Mouse (Mus musculus) CH12.LX (cell line): ENCODE measurements around the gene 1110059E24Rik. TPM values are rescaled to one million over a fixed set of nuclear protein-coding genes. Genes with fewer than 3 reads are reported as not detected.

ENCODE experiments used
- DNase-seq: peaks from one replicate; pipeline ENCODE4 v3.0.0-alpha.2; 2013; ENCODE audit errors: extremely low read depth
- H3K27ac ChIP-seq: 2 replicates; pipeline ENCODE4 v1.5.1; 2012; ENCODE audit warnings: low read depth, mild to moderate bottlenecking, control low read depth, moderate library complexity; ENCODE audit not compliant: insufficient read depth
- H3K27me3 ChIP-seq: replicated peaks from 2 replicates; pipeline ENCODE3; 2012; ENCODE audit warnings: inconsistent platforms
- H3K36me3 ChIP-seq, 2 experiments: replicated peaks in 1 of 2; 2 replicates each; pipeline versions ENCODE3 to v1.6.1; 2012; ENCODE audit warnings: inconsistent platforms in 1 of 2, low read length in 1 of 2, mild to moderate bottlenecking in 1 of 2, mixed read lengths in 1 of 2, moderate library complexity in 1 of 2; ENCODE audit not compliant: control insufficient read depth in 1 of 2, insufficient read depth in 1 of 2
- H3K4me1 ChIP-seq, 2 experiments: 2 replicates each; pipeline ENCODE4 v1.6.1; 2012; ENCODE audit warnings: inconsistent platforms in 1 of 2, moderate library complexity in 1 of 2; ENCODE audit not compliant: insufficient read depth in 2 of 2, control insufficient read depth in 1 of 2
- H3K4me2 ChIP-seq: 2 replicates; pipeline ENCODE4 v1.6.1; 2012; ENCODE audit warnings: low read depth, mild to moderate bottlenecking, control low read depth; ENCODE audit not compliant: poor library complexity, insufficient read depth, severe bottlenecking
- H3K4me3 ChIP-seq, 3 experiments: fragments of 150-350 bp in 1 of 3; sonication (generic) in 1 of 3; replicated peaks in 1 of 3; 2 replicates each; pipeline versions ENCODE3 to v1.5.1; 2011 to 2012; ENCODE audit warnings: low read depth in 2 of 3, low read length in 2 of 3, mild to moderate bottlenecking in 2 of 3, moderate library complexity in 2 of 3, control low read depth in 1 of 3, improper control_type of control experiment in 1 of 3, inconsistent platforms in 1 of 3, mixed read lengths in 1 of 3; ENCODE audit not compliant: poor library complexity in 1 of 3
- H3K79me2 ChIP-seq: replicated peaks from 2 replicates; pipeline ENCODE4 v1.6.1; 2012; ENCODE audit warnings: mild to moderate bottlenecking, moderate library complexity; ENCODE audit not compliant: control insufficient read depth, poor library complexity, insufficient read depth, severe bottlenecking; ENCODE audit errors: extremely low read depth
- H3K9ac ChIP-seq: 2 replicates; pipeline ENCODE4 v1.6.1; 2012; ENCODE audit warnings: low read depth, mild to moderate bottlenecking, control low read depth, moderate library complexity; ENCODE audit not compliant: insufficient read depth
- H3K9me3 ChIP-seq: replicated peaks from 2 replicates; pipeline ENCODE3; 2012; ENCODE audit warnings: low read length, inconsistent platforms, mixed read lengths
- BHLHE40 ChIP-seq: IDR thresholded peaks from 2 replicates; pipeline ENCODE4 v1.6.1; 2011; ENCODE audit warnings: mild to moderate bottlenecking, low read depth, low read length, improper control_type of control experiment
- CHD2 ChIP-seq: IDR thresholded peaks from 2 replicates; pipeline ENCODE4 v1.6.1; 2011; ENCODE audit warnings: low read length, improper control_type of control experiment
- CTCF ChIP-seq, 2 experiments: IDR thresholded peaks in 1 of 2; conservative IDR thresholded peaks in 1 of 2; 2 replicates each; pipeline ENCODE4 v1.5.1; 2011 to 2012; ENCODE audit warnings: low read depth in 2 of 2, low read length in 2 of 2, improper control_type of control experiment in 1 of 2, inconsistent platforms in 1 of 2, mild to moderate bottlenecking in 1 of 2, moderate library complexity in 1 of 2
- ELF1 ChIP-seq: IDR thresholded peaks from 2 replicates; pipeline ENCODE4 v1.6.1; 2014; ENCODE audit warnings: low read depth, mild to moderate bottlenecking, inconsistent platforms, low read length, improper control_type of control experiment
- EP300 ChIP-seq: IDR thresholded peaks from 2 replicates; pipeline ENCODE4 v1.6.1; 2011; ENCODE audit warnings: low read length, improper control_type of control experiment
- ETS1 ChIP-seq: conservative IDR thresholded peaks from 2 replicates; pipeline ENCODE4 v1.6.1; 2012; ENCODE audit warnings: low read depth, mild to moderate bottlenecking, inconsistent platforms, low read length, improper control_type of control experiment, moderate library complexity
- GABPA ChIP-seq: IDR thresholded peaks from 2 replicates; pipeline ENCODE4 v1.6.1; 2012; ENCODE audit warnings: low read depth, low read length, improper control_type of control experiment, inconsistent platforms; ENCODE audit not compliant: insufficient replicate concordance
- HCFC1 ChIP-seq: IDR thresholded peaks from 2 replicates; pipeline ENCODE4 v1.6.1; 2012; ENCODE audit warnings: low read depth, mild to moderate bottlenecking, inconsistent platforms, low read length, improper control_type of control experiment
- MAFK ChIP-seq: IDR thresholded peaks from 2 replicates; pipeline ENCODE4 v1.6.1; 2011; ENCODE audit warnings: low read length, improper control_type of control experiment; ENCODE audit not compliant: insufficient replicate concordance
- MXI1 ChIP-seq: IDR thresholded peaks from 2 replicates; pipeline ENCODE4 v1.6.1; 2011; ENCODE audit warnings: mild to moderate bottlenecking, low read depth, low read length, improper control_type of control experiment
- MYC ChIP-seq: IDR thresholded peaks from 2 replicates; pipeline ENCODE4 v1.6.1; 2011; ENCODE audit warnings: low read depth, mild to moderate bottlenecking, improper control_type of control experiment, low read length
- NELFE ChIP-seq: IDR thresholded peaks from 2 replicates; pipeline ENCODE4 v1.6.1; 2011; ENCODE audit warnings: low read depth, low read length, improper control_type of control experiment
- PAX5 ChIP-seq: IDR thresholded peaks from 2 replicates; pipeline ENCODE4 v1.6.1; 2012; ENCODE audit warnings: low read length, inconsistent platforms, mixed read lengths
- POLR2AphosphoS2 ChIP-seq: IDR thresholded peaks from 2 replicates; pipeline ENCODE4 v1.6.1; 2011; ENCODE audit warnings: low read depth, low read length, improper control_type of control experiment
- RCOR1 ChIP-seq: conservative IDR thresholded peaks from 2 replicates; pipeline ENCODE4 v1.6.1; 2012; ENCODE audit warnings: low read depth, mild to moderate bottlenecking, inconsistent platforms, low read length, improper control_type of control experiment
- SIN3A ChIP-seq: IDR thresholded peaks from 2 replicates; pipeline ENCODE4 v1.6.1; 2012; ENCODE audit warnings: low read length, improper control_type of control experiment, inconsistent platforms
- SMC3 ChIP-seq: IDR thresholded peaks from 2 replicates; pipeline ENCODE4 v1.6.1; 2011; ENCODE audit warnings: low read depth, low read length, improper control_type of control experiment
- TCF12 ChIP-seq: IDR thresholded peaks from 2 replicates; pipeline ENCODE4 v1.6.1; 2014; ENCODE audit warnings: low read depth, mild to moderate bottlenecking, inconsistent platforms, low read length, improper control_type of control experiment
- UBTF ChIP-seq: IDR thresholded peaks from 2 replicates; pipeline ENCODE4 v1.6.1; 2012; ENCODE audit warnings: low read depth, mild to moderate bottlenecking, inconsistent platforms, low read length, improper control_type of control experiment, moderate library complexity
- ZC3H11A ChIP-seq: IDR thresholded peaks from 2 replicates; pipeline ENCODE4 v1.6.1; 2012; ENCODE audit warnings: low read depth, mild to moderate bottlenecking, inconsistent platforms, low read length, improper control_type of control experiment
- ZMIZ1 ChIP-seq: IDR thresholded peaks from 2 replicates; pipeline ENCODE4 v1.6.1; 2012; ENCODE audit warnings: low read depth, mild to moderate bottlenecking, inconsistent platforms, low read length, improper control_type of control experiment
- dilution Hi-C: fragments of 300-500 bp; cut with MboI; formaldehyde crosslinking; loops from 2 replicates; pipeline ENCODE4 v1.14.3; 2020; ENCODE audit warnings: low sequenced_read_pairs; ENCODE audit not compliant: extremely low pct_unique_long_range_greater_than_20kb, extremely low pct_ligation_motif_present
- in situ Hi-C: fragments of 300-500 bp; cut with MboI; formaldehyde crosslinking; loops from 3 replicates; pipeline ENCODE4 v1.14.3; 2019; ENCODE audit warnings: low sequenced_read_pairs, low pct_ligation_motif_present, low pct_unique_long_range_greater_than_20kb, mixed read lengths
- polyA plus RNA-seq: library from polyadenylated mRNA; unstranded; fragments of >175 nt; gene quantifications from 2 replicates; pipeline ENCODE4 v1.2.1, GENCODE M21; 2012; ENCODE audit warnings: low read depth; ENCODE audit not compliant: insufficient read length
- total RNA-seq, 2 experiments: library from RNA; depleted of rRNA; stranded (reverse); fragments of 300-350 nt in 1 of 2; fragments of >200 nt in 1 of 2; gene quantifications; 2 replicates each; pipeline ENCODE4 v1.2.3; 2012 to 2014

The 1110059E24Rik gene
- total and polyA plus RNA-seq, 3 experiments: 25.5 to 106 (median 38.8) TPM

DNA sequence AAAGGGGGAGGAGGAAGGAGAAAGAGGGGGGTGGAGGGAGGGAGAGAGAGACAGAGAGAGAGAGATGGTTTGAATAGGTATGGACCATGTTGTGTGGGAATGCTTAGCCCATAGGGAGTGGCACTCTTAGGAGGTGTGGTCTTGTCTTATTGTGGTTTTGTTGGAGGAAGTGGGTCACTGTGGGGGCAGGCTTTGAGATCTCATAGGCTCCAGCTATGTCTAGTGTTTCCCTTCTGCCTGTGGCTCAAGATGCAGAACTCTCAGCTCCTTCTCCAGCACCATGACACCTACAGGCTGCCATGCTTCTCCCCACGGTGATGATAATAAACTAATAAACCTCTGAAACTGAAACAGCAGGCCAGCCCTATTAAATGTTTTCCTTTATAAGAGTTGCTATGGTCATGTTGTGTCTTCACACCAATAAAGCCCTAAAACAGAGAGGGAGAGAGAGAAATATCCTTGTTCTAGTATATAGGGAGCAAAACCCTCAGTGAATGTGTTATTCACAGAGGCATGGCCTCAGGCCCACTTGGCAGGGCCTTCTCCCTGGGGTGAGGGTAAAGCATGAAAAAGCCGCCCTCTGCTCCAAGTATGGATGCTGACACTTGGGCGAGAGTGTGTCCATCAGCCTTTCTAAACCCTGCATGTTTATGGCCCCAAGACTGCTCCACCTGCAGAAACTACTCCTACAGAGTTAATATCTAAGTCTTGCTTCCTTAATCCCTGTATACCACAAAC, 29.2 kb downstream of the 1110059E24Rik start:
- peaks cover 3 to 19% of the 10 kb centered on the region in 2 experiments for H3K4me1 ChIP-seq
- H3K4me2 ChIP-seq: no peak overlapping the region
- in situ Hi-C loops: no loop called here
- H3K79me2 ChIP-seq: peaks cover 7% of the 10 kb centered on the region
- TF ChIP-seq PAX5 (no peak), RCOR1 (no peak), ELF1 (no peak), ETS1 (no peak), MYC (no peak), MAFK (no peak), UBTF (no peak)
- dilution Hi-C loops: no loop called here
- H3K36me3 ChIP-seq: peaks cover 3 to 20% of the 10 kb centered on the region in 2 experiments
- DNase-seq: no peak
- no peaks in the 10 kb centered on the region for H3K9me3 ChIP-seq
- H3K9ac ChIP-seq: no peak overlapping the region
- H3K27me3 ChIP-seq: no peaks in the 10 kb centered on the region
- no peak overlapping the region for H3K4me3 ChIP-seq
- no peak overlapping the region for H3K27ac ChIP-seq

DNA sequence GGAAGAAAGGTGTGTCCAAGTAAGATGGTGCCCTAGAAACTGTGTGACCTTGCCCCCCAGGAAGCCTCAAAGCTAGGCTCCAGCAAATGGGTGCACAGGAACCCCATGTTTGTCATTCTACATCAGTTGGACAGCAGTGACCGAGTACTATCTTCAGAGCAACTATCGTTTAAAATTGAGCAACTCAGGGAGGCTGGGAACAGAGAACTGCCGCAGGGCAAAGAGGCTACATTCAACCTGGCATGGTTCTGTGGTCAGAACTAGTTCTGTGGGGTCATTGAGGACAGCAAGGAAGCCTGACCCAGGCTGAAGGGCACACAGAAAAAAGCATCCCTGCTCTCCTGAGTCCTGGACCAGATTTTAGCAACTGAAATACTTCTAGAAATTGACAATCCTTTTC, 37.0 kb downstream of the 1110059E24Rik start:
- TF ChIP-seq NELFE (no peak), POLR2AphosphoS2 (no peak), TCF12 (no peak), UBTF (no peak), SIN3A (no peak), HCFC1 (no peak), ZMIZ1 (no peak), CHD2 (no peak), BHLHE40 (no peak), MXI1 (no peak), ZC3H11A (no peak), SMC3 (no peak), EP300 (no peak), GABPA (no peak), CTCF (conservative IDR thresholded peaks at IDR 0.05 in 1 of 2, IDR thresholded peaks at IDR 0.05 in 1 of 2; ENCODE audit: low read depth in 2 of 2, low read length in 2 of 2) (no peak)
- DNase-seq: no peak
- Histone ChIP-seq H3K4me2 (no peak overlapping the region), H3K79me2 (peaks cover 9% of the 10 kb centered on the region), H3K27me3 (no peaks in the 10 kb centered on the region), H3K4me3 (no peak overlapping the region), H3K36me3 (peaks cover 7 to 27% of the 10 kb centered on the region in 2 experiments), H3K9me3 (no peaks in the 10 kb centered on the region), H3K27ac (no peak overlapping the region), H3K9ac (no peak overlapping the region), H3K4me1 (peaks cover 0 to 37% of the 10 kb centered on the region in 2 experiments; a peak in 2 of 4 replicates)
- in situ Hi-C loops: no loop called here
- dilution Hi-C loops: no loop called here
